ENCODE assay signal across 9 mouse cellular contexts in the genomic region with DNA sequence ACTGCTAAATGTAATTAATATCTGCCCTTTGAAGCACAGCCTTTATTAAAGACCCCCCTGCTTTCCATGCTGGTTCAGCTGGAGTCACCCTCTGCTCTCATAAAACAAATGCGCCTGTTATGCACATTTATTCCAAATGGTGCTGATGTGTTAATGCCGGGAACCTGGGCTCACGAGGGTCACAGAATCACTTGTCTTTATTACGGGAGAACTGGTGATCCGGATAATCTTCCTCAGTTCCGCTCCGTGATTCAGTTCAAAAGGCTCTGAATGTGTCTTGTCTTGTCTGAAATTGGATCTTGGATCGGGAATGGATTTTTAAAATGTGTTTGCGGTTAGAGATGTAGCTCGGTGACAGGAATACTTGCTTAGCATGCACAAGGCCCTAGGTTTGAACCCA.
DNase-seq lines count a peak whose midpoint lies in the region; ATAC-seq and TF ChIP-seq lines count a peak whose summit lies in the region.
"Had no signal": no experiment of that assay in that cellular context is flagged by ENCODE, and none has a peak within 500 bp of the region (broad histone marks: within the 10 kb centered on the region; RNA-seq: fewer than 3 reads in every experiment).

No protein-coding gene starts in this region.

- H3K27me3 ChIP-seq in kidney, embryonic 15.5 days, result no peaks in the 10 kb centered on the region
- H3K27me3 ChIP-seq in embryonic facial prominence, embryonic 14.5 days (replicated peaks; ENCODE audit: control insufficient read depth, insufficient read depth, low read length), result no peaks in the 10 kb centered on the region
- no peaks in the 10 kb centered on the region for H3K27me3 ChIP-seq in hindbrain, postnatal 0 days (ENCODE audit: insufficient read depth, low read length)
- H3K27me3 ChIP-seq in neural tube, embryonic 13.5 days, result no peaks in the 10 kb centered on the region
- H3K27me3 ChIP-seq: heart, embryonic 15.5 days had no signal

- peaks cover 31% of the 10 kb centered on the region for H3K4me1 ChIP-seq in kidney, embryonic 15.5 days
- H3K4me1 ChIP-seq in embryonic facial prominence, embryonic 14.5 days (ENCODE audit: control insufficient read depth, insufficient read depth, low read length), result 0 out of 2 replicates have a peak, but pooled peaks cover 7% of the 10 kb centered on the region
- peaks cover 21% of the 10 kb centered on the region for H3K4me1 ChIP-seq in hindbrain, postnatal 0 days (ENCODE audit: insufficient read depth, low read length)
- H3K4me1 ChIP-seq in neural tube, embryonic 13.5 days (replicated peaks), result peaks cover 83% of the 10 kb centered on the region

- WGBS in kidney, embryonic 15.5 days, result 41% methylated on average over 10 of the region's 10 CpGs
- 33% methylated on average over 10 of the region's 10 CpGs for WGBS in embryonic facial prominence, embryonic 14.5 days
- WGBS in hindbrain, postnatal 0 days, result 19% methylated on average over 10 of the region's 10 CpGs
- WGBS in neural tube, embryonic 13.5 days, result 21% methylated on average over 10 of the region's 10 CpGs

- no peak for DNase-seq in kidney, adult 11 months
- DNase-seq in embryonic facial prominence, embryonic 14.5 days (ENCODE audit: low spot score), result peak; percentile 70
- DNase-seq in hindbrain, postnatal 0 days (ENCODE audit: low spot score), result peak; percentile 40
- no peak for DNase-seq in adrenal gland, postnatal 4 days (ENCODE audit: low spot score in 2 of 2)
- DNase-seq in gastrocnemius, adult 8-10 months (ENCODE audit: low spot score in 2 of 2), result no peak

- ATAC-seq in kidney, embryonic 15.5 days (replicated peaks; ENCODE audit: low FRiP score), result peak; percentile 27; the same call in 1 of the 2 replicates
- 0 out of 2 replicates have a peak, but pooled peaks have one; percentile 6 for ATAC-seq in embryonic facial prominence, embryonic 14.5 days (ENCODE audit: low read depth)
- ATAC-seq in hindbrain, postnatal 0 days, result peak; percentile 44; the same call in 1 of the 2 replicates
- peak; percentile 49; the same call in 1 of the 2 replicates for ATAC-seq in neural tube, embryonic 13.5 days (ENCODE audit: low read depth)

- H3K9ac ChIP-seq in kidney, embryonic 15.5 days, result no peak overlapping the region
- H3K9ac ChIP-seq in embryonic facial prominence, embryonic 14.5 days (ENCODE audit: low read depth, low read length), result no peak overlapping the region
- H3K9ac ChIP-seq in hindbrain, postnatal 0 days (replicated peaks; ENCODE audit: low read length), result no peak overlapping the region
- H3K9ac ChIP-seq in neural tube, embryonic 13.5 days, result peak overlapping the region; percentile 61
- H3K9ac ChIP-seq: heart, embryonic 15.5 days; lung, embryonic 14.5 days had no signal

- peak overlapping the region; percentile 72 for H3K27ac ChIP-seq in kidney, embryonic 15.5 days
- no peak overlapping the region for H3K27ac ChIP-seq in embryonic facial prominence, embryonic 14.5 days (replicated peaks; ENCODE audit: low read depth, low read length)
- H3K27ac ChIP-seq in hindbrain, postnatal 0 days, result peak overlapping the region; percentile 61
- peak overlapping the region; percentile 93 for H3K27ac ChIP-seq in neural tube, embryonic 13.5 days (replicated peaks)
- H3K27ac ChIP-seq: heart, embryonic 15.5 days had no signal

- TF ChIP-seq CTCF in hindbrain, postnatal 0 days (IDR thresholded peaks at IDR 0.05; ENCODE audit: low read depth), result no peak

- no peaks in the 10 kb centered on the region for H3K9me3 ChIP-seq in kidney, embryonic 15.5 days (replicated peaks)
- no peaks in the 10 kb centered on the region for H3K9me3 ChIP-seq in embryonic facial prominence, embryonic 14.5 days (ENCODE audit: control insufficient read depth, low read length)
- no peaks in the 10 kb centered on the region for H3K9me3 ChIP-seq in hindbrain, postnatal 0 days (ENCODE audit: low read length)
- H3K9me3 ChIP-seq in neural tube, embryonic 13.5 days, result no peaks in the 10 kb centered on the region
- H3K9me3 ChIP-seq: heart, embryonic 15.5 days had no signal

- H3K4me3 ChIP-seq in kidney, embryonic 15.5 days (replicated peaks), result no peak overlapping the region
- no peak overlapping the region for H3K4me3 ChIP-seq in embryonic facial prominence, embryonic 14.5 days (ENCODE audit: low read depth, low read length)
- H3K4me3 ChIP-seq in hindbrain, postnatal 0 days (ENCODE audit: low read length), result no peak overlapping the region
- no peak overlapping the region for H3K4me3 ChIP-seq in neural tube, embryonic 13.5 days
- H3K4me3 ChIP-seq: heart, embryonic 15.5 days had no signal

- H3K4me2 ChIP-seq in kidney, embryonic 15.5 days, result peak overlapping the region; percentile 25
- H3K4me2 ChIP-seq in embryonic facial prominence, embryonic 14.5 days (ENCODE audit: low read depth, low read length), result no peak overlapping the region
- peak overlapping the region; percentile 34 for H3K4me2 ChIP-seq in hindbrain, postnatal 0 days (ENCODE audit: low read depth, low read length)
- peak overlapping the region; percentile 48 for H3K4me2 ChIP-seq in neural tube, embryonic 13.5 days
- H3K4me2 ChIP-seq: heart, embryonic 15.5 days; lung, embryonic 14.5 days had no signal

- H3K36me3 ChIP-seq in kidney, embryonic 15.5 days, result no peaks in the 10 kb centered on the region
- H3K36me3 ChIP-seq in embryonic facial prominence, embryonic 14.5 days (ENCODE audit: control insufficient read depth, insufficient read depth, low read length), result no peaks in the 10 kb centered on the region
- no peaks in the 10 kb centered on the region for H3K36me3 ChIP-seq in hindbrain, postnatal 0 days (ENCODE audit: insufficient read depth, low read length)
- H3K36me3 ChIP-seq in neural tube, embryonic 13.5 days, result no peaks in the 10 kb centered on the region
- H3K36me3 ChIP-seq: heart, embryonic 15.5 days had no signal

Comparison
In these comparisons a context has a peak if more than half of its experiments do, and no peak if none do; other contexts are left out.
1. DNase-seq: peak in embryonic facial prominence, embryonic 14.5 days (single experiment) and hindbrain, postnatal 0 days (single experiment); none in kidney, adult 11 months (single experiment), adrenal gland, postnatal 4 days (0 of 2) and gastrocnemius, adult 8-10 months (0 of 2).
2. Peak in every context shown above with its lines, with median percentiles within 50 percentile points of each other: ATAC-seq.